Mouse (Mus musculus) cerebellum, adult (tissue): ENCODE measurements at regions not wholly inside any gene's neighbourhood (a gene's known extent, or its start where the extent isn't known, plus 50 kb on each side); places are given as distances from the start of the nearest gene placed in this dataset.

ENCODE experiments used
- ATAC-seq: cut with Nextera tagmentation; 2 replicates; pipeline ENCODE4 v1.9.2; 2017; ENCODE audit warnings: mild to moderate bottlenecking, moderate library complexity, mixed read lengths; ENCODE audit not compliant: insufficient number of reproducible peaks, low FRiP score, low TSS enrichment

DNA sequence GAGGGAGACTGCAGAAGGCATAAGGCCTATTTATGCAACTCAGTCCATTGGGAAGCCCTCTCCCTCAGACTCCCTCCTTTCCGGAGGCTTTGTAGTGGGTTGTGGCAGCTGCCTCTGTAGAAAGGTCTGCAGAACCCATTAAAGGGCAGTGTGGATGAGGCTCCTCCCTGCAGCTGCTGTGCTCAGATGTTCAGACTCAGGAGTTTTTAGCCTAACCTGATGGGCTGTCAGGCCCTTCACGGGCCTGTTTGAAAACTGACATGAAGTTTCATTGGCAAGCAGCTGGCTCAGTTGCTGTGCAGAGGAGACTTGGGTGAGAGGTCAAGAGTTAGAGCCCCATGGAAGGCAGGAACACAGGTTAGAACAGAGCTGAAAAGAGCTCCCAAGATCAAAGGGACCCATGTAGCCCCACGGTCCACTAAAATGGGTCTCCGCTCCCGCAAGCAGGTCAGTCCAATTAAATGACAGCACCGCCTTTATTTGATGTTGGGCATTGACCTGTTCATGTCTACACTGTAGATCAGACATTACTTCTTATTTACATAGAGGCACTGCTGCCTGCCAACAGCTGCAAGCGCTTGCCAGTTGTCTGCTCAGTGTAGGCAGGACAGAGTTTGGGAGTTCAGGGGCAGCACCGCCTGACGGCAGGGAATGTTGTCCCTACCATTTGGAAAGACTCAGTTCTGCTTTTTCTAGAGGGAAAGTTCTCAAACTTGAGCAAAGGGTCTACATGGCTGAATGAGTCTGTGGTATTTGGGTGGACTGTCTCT is 53.8 kb upstream of the Usp46 start:
- no peak for ATAC-seq

DNA sequence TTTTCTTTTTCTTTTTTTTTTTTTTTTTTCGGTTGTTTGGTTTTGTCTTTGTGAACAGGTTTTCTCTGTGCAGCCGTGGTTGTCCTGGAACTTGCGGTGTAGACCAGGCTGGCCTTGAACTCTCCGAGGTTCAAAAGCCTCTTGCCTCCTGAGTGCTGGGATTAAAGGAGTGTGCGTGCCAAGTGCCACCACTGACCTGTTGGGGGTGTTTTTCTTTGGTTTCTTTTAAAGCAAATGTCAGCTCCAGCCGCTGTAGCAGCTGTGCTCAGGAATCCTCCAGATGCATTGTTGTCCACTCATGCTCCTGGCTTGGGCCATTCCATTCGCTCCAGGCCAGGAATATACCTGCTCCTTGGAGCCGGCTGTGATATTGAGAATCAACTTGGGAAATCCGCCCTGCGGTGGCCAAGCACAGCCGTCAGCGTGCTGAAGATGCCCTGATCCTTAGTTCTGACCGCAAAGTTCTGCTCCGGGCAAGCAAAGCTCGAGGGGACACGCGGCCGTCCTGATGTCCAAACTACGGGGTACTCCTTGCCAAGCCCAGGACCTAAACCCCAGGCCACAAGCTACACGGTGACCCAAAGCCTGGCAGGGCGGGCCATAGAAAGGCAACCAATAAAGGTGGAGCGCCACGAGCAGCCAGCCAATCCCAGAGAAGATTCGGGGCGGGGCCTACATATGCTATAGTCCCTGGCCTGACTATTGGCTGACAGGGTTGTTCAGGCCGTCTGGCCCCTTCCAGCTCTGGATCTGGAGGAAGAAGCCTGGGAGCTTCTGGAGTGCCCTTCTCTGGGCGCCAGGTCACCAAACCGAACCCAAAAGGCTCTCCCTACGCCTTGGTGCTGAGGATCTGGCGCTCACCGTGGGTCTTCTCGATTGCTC is 58.0 kb upstream of the Usp46 start:
- ATAC-seq, result peak; percentile 90

DNA sequence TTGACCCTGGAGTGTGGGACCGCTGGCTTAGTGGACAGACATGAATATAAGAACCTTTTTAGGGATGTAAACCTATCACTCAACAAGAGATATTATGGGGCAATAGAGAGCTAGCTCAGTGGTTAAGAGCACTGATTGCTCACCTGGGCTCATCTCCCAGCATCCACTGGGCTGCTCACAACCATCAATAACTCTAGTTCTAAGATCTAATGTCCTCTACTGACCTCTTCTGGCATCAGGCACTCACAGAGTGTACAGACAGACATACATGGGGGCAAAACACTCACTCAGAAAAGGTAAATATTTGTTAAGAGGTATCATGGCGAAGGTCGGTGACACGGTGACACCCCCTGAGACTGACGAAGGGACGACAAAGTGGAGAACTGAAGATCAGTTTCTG is 59.3 kb upstream of the Usp46 start:
- ATAC-seq, result no peak

DNA sequence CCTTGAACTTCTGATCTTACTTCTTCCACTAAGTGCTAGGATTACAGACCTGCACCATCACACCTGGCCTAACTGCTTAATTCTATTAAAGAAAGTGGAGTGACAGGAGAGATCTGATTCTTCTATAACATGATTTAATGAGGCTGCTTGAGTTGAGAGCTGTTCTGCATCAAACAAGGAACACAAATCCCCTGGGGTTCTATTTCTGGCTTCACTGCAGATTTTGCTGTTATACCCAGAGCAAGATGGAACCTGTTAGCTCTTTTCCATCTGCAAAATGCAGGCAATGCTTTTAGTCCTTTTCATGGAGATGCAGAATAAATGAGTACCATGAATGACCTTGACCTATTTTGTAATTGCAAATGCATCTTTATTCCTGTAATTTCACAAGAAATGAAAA is 61.4 kb upstream of the Usp46 start:
- ATAC-seq, result no peak

DNA sequence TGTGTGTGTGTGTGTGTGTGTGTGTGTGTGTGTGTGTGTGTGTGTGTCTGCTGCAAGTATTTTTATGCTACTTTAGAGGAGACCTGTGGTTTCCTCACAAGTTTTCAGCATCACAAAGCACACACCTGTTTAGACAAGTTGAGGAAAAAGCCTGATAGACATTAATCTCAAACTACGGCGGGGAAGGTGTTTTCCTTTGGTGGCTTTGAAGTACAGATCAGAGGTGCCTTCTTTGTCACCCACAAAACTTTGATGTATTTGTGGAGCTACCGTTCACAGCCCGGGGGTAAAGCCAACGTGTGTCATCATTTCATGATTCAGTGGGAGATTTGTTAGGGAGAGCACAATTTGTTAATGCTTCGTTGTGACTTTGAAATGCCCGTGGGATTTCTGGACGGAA is 62.4 kb upstream of the Rasl11b start:
- no peak for ATAC-seq

DNA sequence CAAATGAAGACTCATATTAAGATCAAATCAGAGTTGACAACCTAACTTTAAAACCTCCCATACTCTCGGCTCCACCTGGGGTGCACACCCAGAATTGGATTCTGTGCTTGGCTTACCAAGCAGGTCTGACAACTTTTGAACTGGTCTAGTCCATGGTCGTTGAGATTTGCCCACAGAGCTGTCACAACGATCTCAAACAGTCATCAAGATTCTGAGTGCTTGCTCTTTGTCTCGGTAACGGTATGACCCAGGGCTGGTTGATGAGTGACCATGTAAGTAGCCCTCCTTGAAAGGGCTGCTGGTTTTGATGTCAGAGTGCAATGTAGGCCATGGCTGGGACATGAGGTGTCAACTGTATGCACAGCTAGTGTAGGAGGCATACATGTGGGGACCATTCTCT is 58.7 kb upstream of the Rasl11b start:
- no peak for ATAC-seq

DNA sequence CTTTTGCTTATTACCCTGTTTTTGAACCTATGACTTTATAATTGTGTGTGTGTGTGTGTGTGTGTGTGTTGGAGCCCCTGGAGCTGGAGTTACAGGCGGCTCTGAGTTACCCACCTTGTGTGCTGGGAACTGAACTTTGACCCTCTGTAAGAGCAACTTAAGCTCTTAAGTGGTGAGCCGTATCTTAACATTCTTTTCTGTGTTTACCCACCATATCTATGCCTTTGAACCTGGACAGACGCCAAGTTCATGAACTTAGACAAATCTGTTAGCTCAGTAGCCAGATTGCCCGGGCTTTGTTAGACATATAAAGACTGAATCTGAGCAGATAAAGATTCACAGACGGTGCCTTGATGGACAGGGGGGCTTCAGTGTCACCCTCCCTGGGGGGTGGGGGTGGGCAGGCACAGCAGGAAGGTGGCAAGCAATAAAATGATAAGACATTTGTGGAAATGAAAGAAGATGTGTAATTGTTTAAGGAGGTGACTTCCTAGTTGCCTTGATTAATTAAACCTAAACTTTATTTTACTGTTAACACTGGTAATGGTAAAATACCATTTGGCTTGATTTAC is 58.1 kb upstream of the Rasl11b start:
- ATAC-seq, result no peak

DNA sequence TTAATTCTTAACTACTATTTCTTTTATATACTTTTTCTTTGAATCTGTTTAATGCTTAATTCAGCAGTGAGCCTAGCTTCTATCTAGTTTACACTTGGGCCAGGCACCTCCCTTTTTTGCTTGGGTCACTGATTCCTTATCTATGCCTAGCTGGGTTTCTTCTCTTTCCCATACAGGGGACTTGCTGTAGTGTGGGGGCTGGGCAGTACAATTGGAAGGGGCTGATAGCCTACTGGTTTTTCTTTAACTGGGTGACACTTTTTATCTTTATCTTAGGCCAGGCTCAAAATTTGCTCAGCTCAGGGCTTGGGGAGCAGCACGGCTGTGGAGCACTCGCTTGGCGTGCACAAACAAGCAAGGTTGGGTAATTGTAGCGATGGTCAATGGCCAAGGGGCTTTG is 51.1 kb upstream of the Rasl11b start:
- ATAC-seq, result no peak

DNA sequence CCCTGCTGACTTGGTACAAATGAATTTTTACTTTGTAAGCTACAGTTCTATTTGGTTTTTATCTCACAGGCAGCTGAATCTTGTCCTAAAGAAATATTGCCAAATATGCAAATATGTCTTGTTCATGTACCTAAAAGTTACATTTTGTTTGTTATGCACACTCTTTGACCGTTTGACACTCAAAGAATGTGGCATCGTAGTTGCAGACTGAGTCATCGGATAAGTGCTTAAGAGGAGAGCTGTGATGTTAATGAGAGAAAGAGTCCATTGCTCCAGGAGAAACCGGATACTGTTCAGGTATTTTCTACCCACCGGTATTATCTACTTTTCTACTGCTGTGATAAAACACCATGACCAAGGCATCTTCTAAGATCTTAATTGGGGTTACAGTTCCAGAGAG is 50.3 kb upstream of the Rasl11b start:
- ATAC-seq, result no peak
